Mouse (Mus musculus) heart, embryonic 12.5 days (tissue): ENCODE results near the gene Il9r. TPM values are rescaled to one million over a fixed set of nuclear protein-coding genes. Genes with fewer than 3 reads are reported as not detected.

Source experiments
- ATAC-seq: fragments of 200-750 bp; cut with Nextera tagmentation; 2 replicates; pipeline ENCODE4 v1.8.0; 2017; ENCODE audit warnings: moderate TSS enrichment, moderate library complexity; ENCODE audit not compliant: insufficient number of reproducible peaks, low FRiP score
- H3K27ac ChIP-seq: fragments of 300-500 bp; sonication (generic); 2 replicates; pipeline ENCODE4 v1.5.1; 2016; ENCODE audit warnings: mild to moderate bottlenecking, moderate library complexity; ENCODE audit not compliant: poor library complexity, severe bottlenecking
- H3K27me3 ChIP-seq: fragments of 300-500 bp; sonication (generic); replicated peaks from 2 replicates; pipeline ENCODE4 v1.6.1; 2016; ENCODE audit warnings: mild to moderate bottlenecking, moderate library complexity
- H3K36me3 ChIP-seq: fragments of 300-500 bp; sonication (generic); 2 replicates; pipeline ENCODE4 v1.6.1; 2016; ENCODE audit warnings: mild to moderate bottlenecking, moderate library complexity
- H3K4me1 ChIP-seq: fragments of 300-500 bp; sonication (generic); replicated peaks from 2 replicates; pipeline ENCODE4 v1.6.1; 2016; ENCODE audit warnings: mild to moderate bottlenecking
- H3K4me2 ChIP-seq: fragments of 300-500 bp; sonication (generic); 2 replicates; pipeline ENCODE4 v1.6.1; 2016; ENCODE audit warnings: mild to moderate bottlenecking, moderate library complexity
- H3K4me3 ChIP-seq: fragments of 300-500 bp; sonication (generic); 2 replicates; pipeline ENCODE4 v1.5.1; 2016; ENCODE audit warnings: mild to moderate bottlenecking
- H3K9ac ChIP-seq: fragments of 300-500 bp; sonication (generic); 2 replicates; pipeline ENCODE4 v1.6.1; 2016; ENCODE audit warnings: mild to moderate bottlenecking, moderate library complexity
- H3K9me3 ChIP-seq: fragments of 300-500 bp; sonication (generic); replicated peaks from 2 replicates; pipeline ENCODE4 v1.6.1; 2016; ENCODE audit warnings: mild to moderate bottlenecking, moderate library complexity
- WGBS: fragments of 180-500 bp; shearing (Covaris S2); methylation state at CpG from one replicate; pipeline ENCODE4 v1.1.7; 2016; 5-methylcytosine and 5-hydroxymethylcytosine counted together
- polyA plus RNA-seq: library from polyadenylated mRNA; unstranded; fragments of >200 nt; fragmentation: Nextera tagmentation; extraction: Ambion mirVana; gene quantifications from 2 replicates; pipeline ENCODE4 v1.2.1, GENCODE M21; 2016

The Il9r gene
- polyA plus RNA-seq, 1 experiment from 2014 or later: not detected

GRCm38 (mm10) chr11:32196727-32197126, 3.4 kb downstream of the Il9r start:
- ATAC-seq: no peak
- Histone ChIP-seq H3K36me3 (no peaks in the 10 kb centered on the region), H3K4me1 (peaks cover 21% of the 10 kb centered on the region), H3K9me3 (no peaks in the 10 kb centered on the region), H3K27ac (no peak overlapping the region), H3K4me3 (no peak overlapping the region), H3K4me2 (no peak overlapping the region), H3K27me3 (peaks cover 29% of the 10 kb centered on the region), H3K9ac (no peak overlapping the region)
- 65% methylated on average over 6 of the region's 6 CpGs for WGBS

- no peak for ATAC-seq
- Histone ChIP-seq H3K4me2 (no peak overlapping the region), H3K27me3 (peaks cover 29% of the 10 kb centered on the region), H3K9me3 (no peaks in the 10 kb centered on the region), H3K9ac (0 out of 2 replicates have a peak overlapping the region, but pooled peaks have one; percentile 15), H3K4me1 (peaks cover 25% of the 10 kb centered on the region), H3K4me3 (no peak overlapping the region), H3K27ac (no peak overlapping the region), H3K36me3 (no peaks in the 10 kb centered on the region)
- WGBS: 21% methylated on average over 11 of the region's 11 CpGs
Measured at GRCm38 (mm10) chr11:32195867-32196540, 4.1 kb downstream of the Il9r start.

GRCm38 (mm10) chr11:32194626-32195025, 5.5 kb downstream of the Il9r start:
- peaks cover 25% of the 10 kb centered on the region for H3K4me1 ChIP-seq
- no peak for ATAC-seq
- no peaks in the 10 kb centered on the region for H3K9me3 ChIP-seq
- H3K4me2 ChIP-seq: no peak overlapping the region
- 82% methylated on average over 5 of the region's 5 CpGs for WGBS
- H3K9ac ChIP-seq: no peak overlapping the region
- no peak overlapping the region for H3K27ac ChIP-seq
- peaks cover 35% of the 10 kb centered on the region for H3K27me3 ChIP-seq
- H3K4me3 ChIP-seq: no peak overlapping the region
- no peaks in the 10 kb centered on the region for H3K36me3 ChIP-seq

- no peak overlapping the region for H3K4me2 ChIP-seq
- no peak overlapping the region for H3K9ac ChIP-seq
- no peak overlapping the region for H3K27ac ChIP-seq
- H3K4me1 ChIP-seq: peaks cover 20% of the 10 kb centered on the region
- ATAC-seq: no peak
- 74% methylated on average over 10 of the region's 10 CpGs for whole genome bisulfite sequencing
- no peaks in the 10 kb centered on the region for H3K36me3 ChIP-seq
- no peaks in the 10 kb centered on the region for H3K9me3 ChIP-seq
- H3K27me3 ChIP-seq: peaks cover 35% of the 10 kb centered on the region
- no peak overlapping the region for H3K4me3 ChIP-seq
Measured at GRCm38 (mm10) chr11:32194086-32194485, 6.0 kb downstream of the Il9r start.

GRCm38 (mm10) chr11:32193156-32193555, 6.9 kb downstream of the Il9r start:
- Histone ChIP-seq H3K4me1 (peaks cover 16% of the 10 kb centered on the region), H3K4me3 (no peak overlapping the region), H3K9me3 (no peaks in the 10 kb centered on the region), H3K27ac (no peak overlapping the region), H3K27me3 (peaks cover 29% of the 10 kb centered on the region), H3K36me3 (no peaks in the 10 kb centered on the region), H3K9ac (no peak overlapping the region), H3K4me2 (no peak overlapping the region)
- 89% methylated on average over 10 of the region's 10 CpGs for WGBS
- ATAC-seq: no peak

GRCm38 (mm10) chr11:32190603-32191110, 9.4 kb downstream of the Il9r start:
- Histone ChIP-seq H3K27me3 (peaks cover 19% of the 10 kb centered on the region), H3K36me3 (no peaks in the 10 kb centered on the region), H3K4me2 (no peak overlapping the region), H3K4me3 (no peak overlapping the region), H3K4me1 (peaks cover 10% of the 10 kb centered on the region), H3K27ac (no peak overlapping the region), H3K9ac (peak overlapping the region; percentile 22; the same call in 1 of the 2 replicates), H3K9me3 (no peaks in the 10 kb centered on the region)
- no peak for ATAC-seq
- WGBS: 70% methylated on average over 13 of the region's 13 CpGs

GRCm38 (mm10) chr11:32190119-32190518, 10.0 kb downstream of the Il9r start:
- Histone ChIP-seq H3K4me2 (no peak overlapping the region), H3K9ac (peak overlapping the region; percentile 22; the same call in 1 of the 2 replicates), H3K9me3 (no peaks in the 10 kb centered on the region), H3K4me1 (peaks cover 10% of the 10 kb centered on the region), H3K4me3 (no peak overlapping the region), H3K36me3 (no peaks in the 10 kb centered on the region), H3K27me3 (peaks cover 18% of the 10 kb centered on the region), H3K27ac (no peak overlapping the region)
- whole genome bisulfite sequencing: 86% methylated on average over 9 of the region's 9 CpGs
- no peak for ATAC-seq

GRCm38 (mm10) chr11:32189434-32189833, 10.6 kb downstream of the Il9r start:
- Histone ChIP-seq H3K4me1 (peaks cover 10% of the 10 kb centered on the region), H3K9ac (no peak overlapping the region), H3K4me3 (no peak overlapping the region), H3K27me3 (peaks cover 19% of the 10 kb centered on the region; the same call in 1 of the 2 replicates), H3K4me2 (no peak overlapping the region), H3K36me3 (no peaks in the 10 kb centered on the region), H3K27ac (no peak overlapping the region), H3K9me3 (no peaks in the 10 kb centered on the region)
- ATAC-seq: no peak
- 68% methylated on average over 5 of the region's 5 CpGs for WGBS

- no peak overlapping the region for H3K4me2 ChIP-seq
- no peak overlapping the region for H3K27ac ChIP-seq
- 83% methylated on average over 12 of the region's 12 CpGs for WGBS
- H3K9me3 ChIP-seq: no peaks in the 10 kb centered on the region
- no peak overlapping the region for H3K9ac ChIP-seq
- H3K4me3 ChIP-seq: no peak overlapping the region
- ATAC-seq: no peak
- H3K4me1 ChIP-seq: peaks cover 10% of the 10 kb centered on the region
- H3K27me3 ChIP-seq: peaks cover 16% of the 10 kb centered on the region; the same call in 1 of the 2 replicates
- no peaks in the 10 kb centered on the region for H3K36me3 ChIP-seq
Measured at GRCm38 (mm10) chr11:32188881-32189280, 11.2 kb downstream of the Il9r start.

GRCm38 (mm10) chr11:32187256-32187655, 12.8 kb downstream of the Il9r start:
- Histone ChIP-seq H3K9ac (no peak overlapping the region), H3K27me3 (peaks cover 18% of the 10 kb centered on the region; the same call in 1 of the 2 replicates), H3K27ac (no peak overlapping the region), H3K36me3 (no peaks in the 10 kb centered on the region), H3K4me1 (peaks cover 10% of the 10 kb centered on the region), H3K4me2 (no peak overlapping the region), H3K9me3 (no peaks in the 10 kb centered on the region), H3K4me3 (no peak overlapping the region)
- 87% methylated on average over 4 of the region's 4 CpGs for WGBS
- ATAC-seq: no peak

GRCm38 (mm10) chr11:32186031-32186430, 14.0 kb downstream of the Il9r start:
- Histone ChIP-seq H3K4me3 (no peak overlapping the region), H3K9me3 (no peaks in the 10 kb centered on the region), H3K27me3 (peaks cover 21% of the 10 kb centered on the region; the same call in 1 of the 2 replicates), H3K9ac (no peak overlapping the region), H3K27ac (no peak overlapping the region), H3K4me1 (0 out of 2 replicates have a peak, but pooled peaks cover 5% of the 10 kb centered on the region), H3K4me2 (no peak overlapping the region), H3K36me3 (no peaks in the 10 kb centered on the region)
- no peak for ATAC-seq
- 73% methylated on average over 3 of the region's 3 CpGs for WGBS
